Mouse (Mus musculus): ENCODE data around the gene D430041D05Rik. TPM values are rescaled to one million over a fixed set of nuclear protein-coding genes. Genes with fewer than 3 reads are reported as not detected.

The D430041D05Rik gene
- polyA plus RNA-seq, 1 experiment = 0.60 TPM

GRCm38 (mm10) chr2:104176979-104177704 is 233.7 kb downstream of the D430041D05Rik start:
- H3K36me3 ChIP-seq (ENCODE audit: control insufficient read depth, insufficient read depth) = no peaks in the 10 kb centered on the region
- H3ac ChIP-seq (ENCODE audit: control insufficient read depth, insufficient read length) = no peak overlapping the region
- peak; percentile 11 for TF ChIP-seq MAX (IDR thresholded peaks at IDR 0.05; ENCODE audit: low read depth)
- TF ChIP-seq USF1 (IDR thresholded peaks at IDR 0.05; ENCODE audit: low read depth) = peak; percentile 45
- TF ChIP-seq POLR2A (IDR thresholded peaks at IDR 0.05; ENCODE audit: insufficient read length, low read depth) = no peak
- TF ChIP-seq TCF3 (IDR thresholded peaks at IDR 0.05; ENCODE audit: insufficient read length, low read depth) = no peak
- no peak for TF ChIP-seq SRF (IDR thresholded peaks at IDR 0.05; ENCODE audit: control insufficient read depth, insufficient read length, low read depth)
- no peaks in the 10 kb centered on the region for H3K27me3 ChIP-seq (ENCODE audit: control insufficient read depth, insufficient read depth, insufficient read length)
- no peaks in the 10 kb centered on the region for H3K79me2 ChIP-seq (ENCODE audit: control insufficient read depth, insufficient read depth)
- H3K4me2 ChIP-seq (ENCODE audit: low read depth) = peak overlapping the region; percentile 92
- no peak overlapping the region for H3K4me3 ChIP-seq

DNA sequence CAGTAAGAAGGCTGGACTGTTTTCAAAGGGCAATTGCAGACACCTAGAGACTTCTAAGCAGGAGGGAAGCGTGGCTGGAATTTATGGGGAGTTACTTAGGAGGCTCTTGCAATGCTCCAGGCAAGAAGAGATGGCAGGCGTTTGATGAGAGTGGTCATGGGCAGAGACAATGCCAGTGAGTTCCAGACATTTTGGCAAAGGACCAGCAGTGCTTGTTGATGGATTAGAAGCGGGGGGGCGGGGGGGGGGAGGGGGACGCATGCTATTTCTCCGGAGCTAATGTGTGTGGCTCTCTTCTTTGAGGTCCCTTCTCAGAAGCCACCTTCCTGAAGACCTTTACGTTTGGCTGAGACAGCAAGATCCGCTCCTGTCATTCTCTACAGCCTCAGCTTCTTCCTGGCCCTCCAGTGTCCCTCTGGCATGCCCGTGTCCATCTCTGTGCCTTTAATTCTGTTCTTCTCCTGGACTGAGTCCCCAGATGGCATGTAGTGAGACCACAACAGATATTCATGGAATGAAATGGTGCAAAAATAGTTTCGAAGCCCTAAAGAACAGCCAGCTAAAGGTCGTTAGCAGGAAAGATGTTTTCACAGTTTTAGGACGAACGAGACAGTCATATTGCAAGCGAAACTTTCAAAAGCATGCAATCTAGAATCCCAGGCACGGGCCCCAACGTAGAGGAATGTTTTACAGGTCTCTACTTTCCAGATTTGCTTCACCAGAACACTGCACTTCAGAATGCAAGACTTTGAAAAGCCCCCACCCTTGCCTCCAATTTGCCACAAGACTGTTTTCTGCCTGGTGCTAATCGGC is 234.4 kb downstream of the D430041D05Rik start:
- no peak overlapping the region for H3K4me3 ChIP-seq
- no peaks in the 10 kb centered on the region for H3K36me3 ChIP-seq (ENCODE audit: control insufficient read depth, insufficient read depth)
- H3K27me3 ChIP-seq (ENCODE audit: control insufficient read depth, insufficient read depth, insufficient read length) = no peaks in the 10 kb centered on the region
- H3K79me2 ChIP-seq (ENCODE audit: control insufficient read depth, insufficient read depth) = no peaks in the 10 kb centered on the region
- no peak overlapping the region for H3ac ChIP-seq (ENCODE audit: control insufficient read depth, insufficient read length)
- TF ChIP-seq USF1 (IDR thresholded peaks at IDR 0.05; ENCODE audit: low read depth) (no peak), MAX (IDR thresholded peaks at IDR 0.05; ENCODE audit: low read depth) (no peak)
- H3K4me2 ChIP-seq (ENCODE audit: low read depth) = peak overlapping the region; percentile 92

DNA sequence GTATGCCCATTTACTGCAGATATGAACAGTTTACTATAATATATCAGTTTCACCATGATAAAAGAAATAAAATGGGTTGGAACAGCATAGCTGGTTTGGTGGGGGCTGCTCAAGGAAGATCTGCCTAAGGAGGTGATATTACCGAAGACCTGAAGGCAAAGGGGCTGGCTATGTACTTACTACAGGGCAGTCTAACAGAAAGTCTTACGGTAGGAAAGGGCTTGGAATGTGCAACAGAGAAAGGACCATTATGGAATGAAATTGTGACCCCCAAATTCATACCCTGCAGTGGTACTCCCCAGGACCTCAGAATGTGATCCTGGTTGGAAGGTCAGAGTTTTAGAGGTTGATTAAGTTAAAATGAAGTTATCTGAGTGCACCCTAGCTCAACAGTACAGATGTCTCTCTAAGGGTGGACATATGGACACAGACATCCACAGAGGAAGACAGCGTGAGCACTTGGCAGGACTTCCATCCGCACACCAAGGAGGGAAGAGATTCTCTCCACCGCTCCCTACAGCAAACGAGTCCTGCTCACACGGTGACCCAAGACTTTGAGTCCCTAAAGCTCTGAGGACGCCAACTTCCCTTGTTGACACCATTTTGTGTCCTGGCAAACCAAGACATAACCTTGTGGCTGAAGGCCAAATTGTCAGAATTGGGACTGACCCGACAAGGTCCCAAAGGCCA is 235.2 kb downstream of the D430041D05Rik start:
- H3K79me2 ChIP-seq (ENCODE audit: control insufficient read depth, insufficient read depth) = no peaks in the 10 kb centered on the region
- no peak for TF ChIP-seq POLR2A (IDR thresholded peaks at IDR 0.05; ENCODE audit: insufficient read length, low read depth)
- no peak for TF ChIP-seq MAX (IDR thresholded peaks at IDR 0.05; ENCODE audit: low read depth)
- TF ChIP-seq E2F4 (IDR thresholded peaks at IDR 0.05; ENCODE audit: insufficient read depth) = no peak
- TF ChIP-seq MYOD1 (IDR thresholded peaks at IDR 0.05; ENCODE audit: control insufficient read depth in 1 of 3, insufficient read length in 2 of 3, low read depth in 2 of 3) = no peak
- no peak for TF ChIP-seq TCF12 (IDR thresholded peaks at IDR 0.05; ENCODE audit: insufficient read depth, poor library complexity, severe bottlenecking)
- no peak for TF ChIP-seq TCF3 (IDR thresholded peaks at IDR 0.05; ENCODE audit: insufficient read length, low read depth)
- no peak for TF ChIP-seq SRF (IDR thresholded peaks at IDR 0.05; ENCODE audit: control insufficient read depth, insufficient read length, low read depth)
- no peak for TF ChIP-seq MYOG (IDR thresholded peaks at IDR 0.05; ENCODE audit: control insufficient read depth in 1 of 3, insufficient read depth in 1 of 3, insufficient read length in 2 of 3, low read depth in 2 of 3)
- no peak for TF ChIP-seq USF1 (IDR thresholded peaks at IDR 0.05; ENCODE audit: low read depth)
- TF ChIP-seq REST (IDR thresholded peaks at IDR 0.05; ENCODE audit: insufficient read depth, insufficient read length) = no peak
- no peak for TF ChIP-seq CEBPB (IDR thresholded peaks at IDR 0.05; ENCODE audit: insufficient read depth, poor library complexity, severe bottlenecking)
- no peak for TF ChIP-seq POLR2AphosphoS2 (IDR thresholded peaks at IDR 0.05; ENCODE audit: insufficient read length, low read depth)
- H3K4me3 ChIP-seq = no peak overlapping the region
- no peak overlapping the region for H3ac ChIP-seq (ENCODE audit: control insufficient read depth, insufficient read length)
- no peak overlapping the region for H3K4me2 ChIP-seq (ENCODE audit: low read depth)
- no peaks in the 10 kb centered on the region for H3K27me3 ChIP-seq (ENCODE audit: control insufficient read depth, insufficient read depth, insufficient read length)
- no peaks in the 10 kb centered on the region for H3K36me3 ChIP-seq (ENCODE audit: control insufficient read depth, insufficient read depth)

GRCm38 (mm10) chr2:104173431-104173830 is 237.4 kb downstream of the D430041D05Rik start:
- no peaks in the 10 kb centered on the region for H3K36me3 ChIP-seq (ENCODE audit: control insufficient read depth, insufficient read depth)
- H3ac ChIP-seq (ENCODE audit: control insufficient read depth, insufficient read length) = no peak overlapping the region
- no peaks in the 10 kb centered on the region for H3K27me3 ChIP-seq (ENCODE audit: control insufficient read depth, insufficient read depth, insufficient read length)
- H3K79me2 ChIP-seq (ENCODE audit: control insufficient read depth, insufficient read depth) = no peaks in the 10 kb centered on the region
- no peak overlapping the region for H3K4me2 ChIP-seq (ENCODE audit: low read depth)
- no peak for TF ChIP-seq TCF3 (IDR thresholded peaks at IDR 0.05; ENCODE audit: insufficient read length, low read depth)
- TF ChIP-seq MAX (IDR thresholded peaks at IDR 0.05; ENCODE audit: low read depth) = no peak
- no peak for TF ChIP-seq MYOD1 (IDR thresholded peaks at IDR 0.05; ENCODE audit: control insufficient read depth in 1 of 3, insufficient read length in 2 of 3, low read depth in 2 of 3)
- no peak for TF ChIP-seq TCF12 (IDR thresholded peaks at IDR 0.05; ENCODE audit: insufficient read depth, poor library complexity, severe bottlenecking)
- TF ChIP-seq POLR2A (IDR thresholded peaks at IDR 0.05; ENCODE audit: insufficient read length, low read depth) = no peak
- no peak for TF ChIP-seq SRF (IDR thresholded peaks at IDR 0.05; ENCODE audit: control insufficient read depth, insufficient read length, low read depth)
- TF ChIP-seq MYOG (IDR thresholded peaks at IDR 0.05; ENCODE audit: control insufficient read depth in 1 of 3, insufficient read depth in 1 of 3, insufficient read length in 2 of 3, low read depth in 2 of 3) = no peak
- no peak for TF ChIP-seq CEBPB (IDR thresholded peaks at IDR 0.05; ENCODE audit: insufficient read depth, poor library complexity, severe bottlenecking)
- no peak overlapping the region for H3K4me3 ChIP-seq

Data from myocyte (in vitro differentiated cells).